In the genomic region with DNA sequence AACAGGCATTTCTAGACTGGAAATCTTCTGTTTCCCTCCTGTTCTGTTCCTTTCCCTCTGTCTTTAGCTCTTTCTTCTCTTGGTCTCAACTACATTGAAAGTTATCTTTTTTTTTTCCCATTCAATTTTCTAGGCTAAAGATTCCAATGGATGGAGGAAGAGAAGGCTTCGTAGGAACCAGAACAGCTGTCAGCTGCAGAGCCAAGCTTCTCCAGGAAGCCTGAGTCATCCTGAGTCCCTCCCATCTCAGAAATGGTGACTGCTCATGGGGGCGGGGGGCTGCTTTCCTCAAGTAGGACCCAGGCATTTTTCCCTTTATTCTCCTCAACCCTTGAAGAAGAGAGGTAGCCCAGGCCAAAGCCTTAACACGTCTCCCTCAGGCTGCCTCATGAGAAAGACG, we compare ENCODE assay signal across 38 mouse cellular contexts. TPM values are rescaled to one million over a fixed set of nuclear protein-coding genes. Genes with fewer than 3 reads are reported as not detected.
"Had no signal": no experiment of that assay in that cellular context is flagged by ENCODE, and none has a peak within 500 bp of the region (broad histone marks: within the 10 kb centered on the region; RNA-seq: fewer than 3 reads in every experiment).

No protein-coding gene starts in this region.

- H3K36me3 ChIP-seq: limb, embryonic 10.5 days; limb, embryonic 12.5 days; limb, embryonic 13.5 days; limb, embryonic 15.5 days; liver, embryonic 12.5 days; liver, embryonic 13.5 days; liver, embryonic 15.5 days; lung, embryonic 15.5 days; midbrain, embryonic 10.5 days; midbrain, embryonic 12.5 days; midbrain, embryonic 13.5 days; midbrain, embryonic 15.5 days; neural tube, embryonic 12.5 days had no signal

- H3K4me1 ChIP-seq: liver, embryonic 12.5 days; liver, embryonic 13.5 days; liver, embryonic 15.5 days; lung, embryonic 15.5 days; midbrain, embryonic 12.5 days; midbrain, embryonic 13.5 days; midbrain, embryonic 15.5 days; neural tube, embryonic 12.5 days had no signal

- H3K4me2 ChIP-seq: limb, embryonic 12.5 days; limb, embryonic 13.5 days; limb, embryonic 15.5 days; liver, embryonic 11.5 days; liver, embryonic 12.5 days; liver, embryonic 13.5 days; liver, embryonic 15.5 days; lung, embryonic 14.5 days; lung, embryonic 15.5 days; midbrain, embryonic 11.5 days; midbrain, embryonic 12.5 days; midbrain, embryonic 13.5 days; midbrain, embryonic 15.5 days; neural tube, embryonic 12.5 days had no signal

- H3K27ac ChIP-seq: left cerebral cortex, adult 2 months; limb, embryonic 10.5 days; limb, embryonic 12.5 days; limb, embryonic 13.5 days; limb, embryonic 15.5 days; liver, embryonic 12.5 days; liver, embryonic 13.5 days; liver, embryonic 14.5 days; liver, embryonic 15.5 days; lung, embryonic 15.5 days; macrophage; midbrain, embryonic 10.5 days; midbrain, embryonic 12.5 days; midbrain, embryonic 13.5 days; midbrain, embryonic 15.5 days; neural tube, embryonic 12.5 days had no signal

- H3K4me3 ChIP-seq: left cerebral cortex, adult 2 months; limb, embryonic 10.5 days; limb, embryonic 12.5 days; limb, embryonic 13.5 days; limb, embryonic 15.5 days; liver, embryonic 12.5 days; liver, embryonic 13.5 days; liver, embryonic 15.5 days; lung, embryonic 15.5 days; megakaryocyte, embryonic 14.5 days; midbrain, embryonic 10.5 days; midbrain, embryonic 12.5 days; midbrain, embryonic 13.5 days; midbrain, embryonic 15.5 days; neural tube, embryonic 12.5 days had no signal

- H3K9me3 ChIP-seq: limb, embryonic 10.5 days; limb, embryonic 12.5 days; limb, embryonic 13.5 days; limb, embryonic 15.5 days; liver, embryonic 12.5 days; liver, embryonic 13.5 days; liver, embryonic 15.5 days; lung, embryonic 15.5 days; megakaryocyte, embryonic 14.5 days; midbrain, embryonic 10.5 days; midbrain, embryonic 12.5 days; midbrain, embryonic 13.5 days; midbrain, embryonic 15.5 days; neural tube, embryonic 12.5 days had no signal

- ATAC-seq: liver, embryonic 12.5 days; liver, postnatal 0 days; lung, postnatal 0 days; midbrain, embryonic 13.5 days; midbrain, embryonic 15.5 days; midbrain, embryonic 16.5 days had no signal

- DNase-seq: left cerebral cortex, postnatal 4 days; liver; liver, embryonic 13.5 days; liver, postnatal 0 days; lung, adult 18-20 months; lung, adult 2 months; lung, embryonic 14.5 days; lung, postnatal 10 days; lung, postnatal 14 days; lung, postnatal 36 days; lung, postnatal 4 days; midbrain, embryonic 14.5 days had no signal

- H3K9ac ChIP-seq: limb, embryonic 12.5 days; limb, embryonic 13.5 days; limb, embryonic 15.5 days; liver, embryonic 12.5 days; liver, embryonic 13.5 days; liver, embryonic 14.5 days; liver, embryonic 15.5 days; liver, postnatal 0 days; lung, embryonic 14.5 days; lung, embryonic 15.5 days; midbrain, embryonic 12.5 days; midbrain, embryonic 13.5 days; midbrain, embryonic 15.5 days; neural tube, embryonic 12.5 days had no signal

RNA-seq across cellular contexts. Expression of a gene that starts 7.4 kb away (rescaled TPM):
- polyA plus RNA-seq: liver, embryonic 13.5 days; liver, embryonic 15.5 days; liver, embryonic 16.5 days; liver, postnatal 0 days had no signal

RNA-seq across cellular contexts. Expression of a gene that starts 9.8 kb away (rescaled TPM):
- polyA plus RNA-seq: limb, embryonic 10.5 days; limb, embryonic 11.5 days; limb, embryonic 12.5 days; limb, embryonic 13.5 days; limb, embryonic 14.5 days; limb, embryonic 15.5 days; liver, adult 2 months; liver, embryonic 11.5 days; liver, embryonic 12.5 days; liver, embryonic 13.5 days; liver, embryonic 14.5 days; liver, embryonic 15.5 days; liver, embryonic 16.5 days; liver, postnatal 0 days; lung, adult 2 months; lung, embryonic 14.5 days; lung, embryonic 15.5 days; lung, embryonic 16.5 days; lung, postnatal 0 days; macrophage; midbrain, embryonic 13.5 days; midbrain, embryonic 14.5 days; midbrain, embryonic 16.5 days; neural tube, embryonic 11.5 days; neural tube, embryonic 12.5 days had no signal
